Mouse (Mus musculus) MN1 (cell line): ENCODE results near the gene Fis1.
"Not testable (repeated sequence)": the region's sequence is repeated elsewhere in the genome, so short reads cannot be mapped to it uniquely, and the experiment has no call there.

Source experiments
- DNase-seq: peaks from one replicate; pipeline ENCODE4 v3.0.0-alpha.2; 2016; ENCODE audit warnings: low spot score

The Fis1 gene

DNA sequence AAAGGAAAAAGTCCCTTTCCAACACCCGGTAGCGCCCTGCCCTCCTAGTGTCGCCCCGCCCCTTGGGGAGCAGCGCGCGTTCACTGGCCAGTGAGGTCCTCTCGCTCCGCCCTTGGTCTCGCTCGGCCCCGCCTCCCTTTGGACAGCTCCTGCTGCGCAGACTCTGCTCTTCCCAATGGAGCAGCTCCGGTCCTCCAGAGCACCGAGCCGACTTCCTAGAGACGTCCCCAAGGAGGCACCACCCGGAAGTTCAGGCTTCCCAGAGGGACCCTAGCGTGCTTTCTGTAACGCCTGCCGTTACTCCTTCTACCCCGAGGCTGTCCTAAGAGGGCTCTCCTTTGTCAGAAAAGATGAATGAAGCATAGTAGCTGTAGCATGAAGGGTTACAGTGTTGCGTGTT, at the start of gene Fis1:
TSS of gene Fis1 (plus strand) at position 261 of the 400 bp plus-strand sequence.
- peak; percentile 100 for DNase-seq

DNA sequence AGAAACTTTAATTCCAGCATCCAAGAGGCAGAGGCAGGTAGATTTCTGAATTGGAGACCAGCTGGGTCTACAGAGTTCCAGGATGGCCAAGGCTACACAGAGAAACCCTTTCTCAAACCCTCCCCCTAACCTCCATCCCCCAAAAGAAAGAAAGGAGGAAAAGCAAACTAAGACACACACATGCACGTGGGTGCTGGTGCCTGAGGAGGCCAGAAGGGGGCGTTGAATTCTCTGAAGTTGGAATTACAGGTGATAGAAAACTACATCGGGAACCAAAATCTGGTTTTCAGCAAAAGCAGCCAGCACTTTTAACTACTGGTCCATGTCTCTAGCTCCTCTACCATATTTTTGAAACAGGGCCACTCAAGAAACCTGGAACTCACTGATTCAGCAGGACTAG, 48.5 kb upstream of the Fis1 start:
- DNase-seq, result no peak

DNA sequence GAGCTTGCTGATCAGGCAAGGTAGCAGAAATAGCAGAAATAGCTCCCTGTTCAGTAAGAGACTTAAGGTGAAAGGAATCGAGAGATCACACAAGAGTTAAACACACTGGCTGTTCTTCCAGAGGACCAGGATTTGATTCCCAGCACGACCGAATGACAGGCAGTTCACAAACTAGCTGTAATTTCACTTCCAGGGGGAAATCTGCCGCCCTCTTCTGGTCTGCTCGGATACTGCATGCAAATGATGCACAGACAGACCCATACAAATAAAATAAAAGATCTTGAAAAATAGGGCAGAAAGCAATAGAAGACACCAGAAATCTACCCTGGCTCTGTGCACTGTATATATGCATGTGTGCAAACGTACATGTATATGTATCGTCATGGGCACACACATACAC, 47.4 kb upstream of the Fis1 start:
- DNase-seq, result no peak

DNA sequence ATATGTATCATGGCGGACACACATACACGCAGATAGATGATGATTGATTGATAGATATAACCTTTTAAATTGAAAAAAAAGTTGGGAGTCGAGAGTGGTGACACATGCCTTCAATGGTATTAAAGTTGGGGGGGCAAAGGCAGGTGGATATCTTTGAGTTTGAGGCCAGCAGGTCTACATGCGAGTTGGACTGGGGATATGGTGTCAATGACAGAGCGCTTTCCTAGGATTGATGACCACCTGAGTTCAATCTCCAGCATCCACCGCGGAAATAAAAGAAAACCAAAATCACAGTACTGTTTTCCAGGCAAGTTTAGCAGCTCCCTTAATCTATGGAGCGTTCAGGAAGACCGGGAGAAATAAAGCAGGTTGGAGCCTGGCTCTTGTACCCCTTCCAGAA, 45.5 kb upstream of the Fis1 start:
- no peak for DNase-seq

DNA sequence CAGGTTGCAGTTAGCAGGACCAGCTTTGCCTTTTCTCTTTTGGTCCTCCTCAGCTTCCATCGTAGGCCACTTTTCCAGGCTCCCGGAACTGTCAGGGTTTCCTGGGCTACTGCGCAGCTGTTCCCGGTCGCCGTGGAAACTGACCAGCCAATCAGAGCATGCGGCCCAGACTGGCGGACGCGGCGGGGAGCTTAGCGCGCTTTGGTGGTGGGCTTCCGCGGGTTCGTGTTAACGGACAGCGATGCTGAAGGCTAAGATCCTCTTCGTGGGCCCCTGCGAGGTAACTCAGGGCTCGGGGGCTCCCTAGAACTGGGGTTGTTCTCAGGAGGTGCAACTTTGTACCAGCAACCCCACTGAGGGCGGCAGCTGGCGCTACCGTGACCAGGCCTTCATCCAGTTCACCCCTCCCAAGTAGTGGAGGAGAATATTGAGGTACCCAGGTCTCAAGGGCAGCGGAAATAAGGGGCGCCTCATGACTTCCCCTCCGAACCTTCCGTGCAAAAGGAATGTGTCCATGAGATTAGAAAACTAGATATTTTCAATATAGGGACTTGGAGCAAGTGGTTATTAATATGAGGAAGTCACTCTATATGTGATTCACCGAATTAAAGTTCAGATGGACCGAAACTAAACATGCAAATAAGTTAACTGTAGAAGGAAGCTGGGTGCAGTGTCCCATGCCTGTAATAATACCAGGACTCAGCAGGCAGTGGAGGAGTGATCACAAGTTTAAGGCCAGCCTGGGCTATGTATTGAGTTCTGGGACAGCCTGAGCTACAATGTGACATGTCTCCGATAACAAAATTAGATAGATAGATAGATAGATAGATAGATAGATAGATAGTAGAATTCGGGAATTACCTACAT, 44.9 kb upstream of the Fis1 start, which contains the start of gene Ift22:
TSS of gene Ift22 (plus strand) at position 160 of the 867 bp plus-strand sequence.
- peak; percentile 92 for DNase-seq

DNA sequence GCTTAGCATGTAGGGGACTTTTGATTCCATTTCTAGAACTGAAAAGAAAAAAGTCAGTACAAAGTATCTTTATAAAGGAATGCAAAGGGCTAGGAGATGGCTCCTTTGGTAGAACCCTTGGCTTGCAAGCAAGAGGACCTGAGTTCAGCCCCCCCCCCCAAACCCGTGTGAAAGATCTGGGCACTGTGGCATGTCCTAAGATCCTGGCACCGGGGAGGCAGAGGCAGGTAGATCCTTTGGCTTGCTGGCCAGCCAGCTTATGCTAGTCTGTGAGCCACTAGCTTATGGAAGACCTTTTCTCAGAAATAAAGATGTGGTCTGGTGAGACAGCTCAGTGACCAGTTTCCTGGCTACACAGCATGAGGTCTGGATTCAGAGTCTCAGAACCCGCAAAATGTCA, 38.9 kb upstream of the Fis1 start:
- no peak for DNase-seq

DNA sequence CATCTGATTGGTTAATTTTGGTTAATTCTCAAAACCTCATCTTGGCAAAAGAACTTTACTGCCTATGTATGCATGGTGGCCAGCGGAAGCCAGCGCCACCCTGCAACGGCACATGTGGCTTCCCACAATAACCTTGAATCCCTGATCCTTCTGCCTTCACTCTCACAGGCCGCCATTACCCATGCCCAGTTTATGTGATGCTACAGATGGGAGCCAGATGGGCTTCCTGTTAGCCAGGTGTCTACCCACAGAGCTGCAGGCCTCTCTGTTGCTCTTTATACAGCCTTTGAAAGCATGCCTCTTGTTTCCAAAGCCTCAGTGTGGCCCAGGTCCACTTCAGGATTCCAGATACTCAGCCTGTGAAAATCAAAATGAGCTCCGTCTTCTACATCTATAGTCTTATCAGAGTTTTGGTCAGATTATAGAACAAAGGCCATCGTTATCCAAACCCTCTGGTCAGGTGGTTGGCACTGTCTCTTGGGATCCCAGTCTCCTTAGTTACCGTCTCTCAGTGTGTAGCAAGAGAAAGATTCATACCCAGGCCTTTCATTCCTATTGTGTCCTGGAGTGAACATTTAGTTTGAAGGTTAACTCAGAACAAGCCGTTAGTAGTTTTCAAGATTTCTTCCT, 35.3 kb upstream of the Fis1 start:
- DNase-seq, result no peak

DNA sequence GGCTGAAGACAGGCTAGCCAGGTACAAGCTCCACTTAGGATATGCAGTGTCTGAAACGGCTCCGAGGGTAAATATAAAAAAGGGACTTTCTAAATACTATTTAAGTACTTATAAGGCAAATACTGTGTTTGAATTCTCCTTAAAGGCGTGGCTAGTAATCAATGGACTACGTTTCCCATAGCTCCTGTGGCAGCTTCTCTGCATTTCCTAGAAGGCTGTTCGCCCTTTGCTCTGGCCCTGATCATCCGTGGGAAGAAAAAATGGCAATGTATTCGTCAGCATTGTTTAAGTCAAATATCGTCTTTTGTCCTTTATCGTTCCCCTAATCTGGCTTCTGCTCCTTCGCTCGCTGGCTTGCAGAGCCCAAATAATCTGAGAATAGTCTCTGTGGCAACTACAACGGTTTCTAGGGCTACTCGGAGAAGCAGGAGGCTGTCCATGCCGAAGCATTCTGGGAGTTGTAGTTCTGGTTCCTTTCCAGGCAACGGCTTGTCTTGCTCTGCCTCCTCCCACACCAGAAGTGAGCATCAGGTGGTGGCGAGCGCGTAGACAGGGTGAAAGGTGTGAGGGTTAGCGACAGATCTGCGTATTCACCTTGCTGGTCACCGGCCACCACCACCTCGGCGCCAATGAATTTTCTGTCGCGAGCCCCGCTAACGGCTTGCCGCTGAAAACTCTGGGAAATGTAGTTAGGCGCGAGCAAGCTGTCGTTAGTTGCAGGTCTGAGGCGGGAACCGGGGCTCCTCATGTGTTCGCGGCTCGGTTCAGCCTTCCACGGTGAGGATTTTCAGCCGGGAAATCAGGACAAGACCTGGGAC, 34.2 kb upstream of the Fis1 start:
- DNase-seq, result peak; percentile 88

DNA sequence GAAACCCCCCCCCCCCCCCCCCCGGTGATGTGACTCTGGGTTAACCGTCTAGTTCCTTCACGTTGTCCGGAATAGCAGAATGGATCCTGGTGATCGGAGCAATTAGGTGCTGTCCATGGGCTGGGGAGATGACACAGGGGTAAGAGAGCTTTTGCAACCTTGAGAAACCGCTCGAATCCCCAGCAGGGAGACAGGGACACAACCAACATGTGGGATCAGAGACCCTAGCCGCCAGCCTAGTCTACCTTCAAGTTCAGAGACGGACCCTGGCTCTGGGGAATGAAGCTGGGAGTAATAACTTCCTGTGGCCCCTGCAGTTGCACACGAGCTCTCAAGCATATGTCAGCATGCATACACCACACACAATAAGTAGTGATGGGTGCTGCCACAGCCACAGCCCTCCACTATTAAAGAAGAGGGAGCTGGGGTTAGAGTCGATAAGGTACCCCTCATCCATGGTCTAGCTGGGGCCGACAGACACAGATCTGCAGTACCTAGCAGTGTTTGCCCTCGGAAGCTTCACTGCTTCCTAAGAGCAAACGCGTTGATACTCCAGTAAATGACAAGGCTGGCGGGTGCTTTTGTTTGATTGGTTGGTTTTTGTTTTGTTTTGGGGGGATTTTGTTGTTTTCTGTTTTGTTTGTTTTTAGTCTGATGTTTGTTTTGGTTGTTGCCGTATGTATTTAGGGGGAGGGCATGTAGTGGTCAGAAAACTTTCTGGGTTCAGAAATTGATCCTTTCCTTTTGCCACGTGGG, 33.4 kb upstream of the Fis1 start:
- DNase-seq, result peak; percentile 42

DNA sequence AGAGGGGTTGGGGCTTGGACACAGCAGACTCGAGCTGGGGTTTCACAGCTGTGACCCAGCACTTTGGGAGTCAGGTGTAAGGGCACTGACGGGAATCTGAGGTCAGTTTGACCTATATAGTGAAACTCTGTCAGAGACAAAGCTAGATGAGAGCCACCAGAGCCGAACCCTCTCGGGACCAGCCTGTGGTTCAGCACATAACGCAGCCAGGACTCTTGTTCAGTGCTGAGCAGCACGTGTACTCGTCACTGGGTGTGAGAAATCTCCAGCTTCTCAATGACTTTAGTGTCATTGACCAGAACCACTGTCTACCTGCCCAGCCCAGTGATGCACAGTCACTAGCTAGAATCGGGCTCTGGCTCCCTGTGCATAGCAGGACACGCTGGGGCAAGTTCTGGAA, 30.2 kb upstream of the Fis1 start:
- DNase-seq, result no peak

DNA sequence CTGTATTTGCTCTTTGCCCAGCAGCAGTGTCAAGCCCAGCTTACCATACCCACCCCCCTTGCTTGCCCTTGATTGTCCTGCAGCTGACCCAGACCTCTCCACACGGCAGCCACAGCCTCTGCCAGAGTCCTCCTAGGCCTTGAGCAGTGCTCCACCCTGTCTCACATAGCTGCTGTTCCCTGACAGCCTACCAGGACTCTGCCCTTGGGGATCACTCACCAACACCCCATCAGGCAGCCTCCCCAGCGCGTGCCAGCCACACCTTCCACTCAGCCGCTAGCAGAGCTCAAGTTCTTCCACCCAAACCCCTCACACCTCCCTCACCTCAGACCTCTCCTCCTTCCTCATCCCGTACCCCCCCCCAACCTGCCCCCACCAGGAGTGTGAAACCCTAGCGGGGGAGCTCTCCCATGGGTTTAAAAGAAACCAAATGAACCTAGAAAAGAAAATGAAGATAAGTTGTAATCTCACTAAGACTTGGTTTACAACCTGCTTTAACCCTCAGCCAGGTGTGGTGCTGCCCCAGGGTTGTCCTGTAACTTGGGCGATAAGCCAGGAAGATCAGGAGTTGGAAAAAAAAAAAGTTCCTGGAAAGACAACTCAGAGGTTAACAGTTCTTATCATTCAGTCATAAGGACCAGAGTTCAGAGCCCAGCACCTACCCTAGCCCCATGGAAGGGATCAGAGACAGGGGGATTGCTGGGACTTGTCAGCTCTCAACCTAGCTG, 29.2 kb upstream of the Fis1 start:
- DNase-seq, result no peak

DNA sequence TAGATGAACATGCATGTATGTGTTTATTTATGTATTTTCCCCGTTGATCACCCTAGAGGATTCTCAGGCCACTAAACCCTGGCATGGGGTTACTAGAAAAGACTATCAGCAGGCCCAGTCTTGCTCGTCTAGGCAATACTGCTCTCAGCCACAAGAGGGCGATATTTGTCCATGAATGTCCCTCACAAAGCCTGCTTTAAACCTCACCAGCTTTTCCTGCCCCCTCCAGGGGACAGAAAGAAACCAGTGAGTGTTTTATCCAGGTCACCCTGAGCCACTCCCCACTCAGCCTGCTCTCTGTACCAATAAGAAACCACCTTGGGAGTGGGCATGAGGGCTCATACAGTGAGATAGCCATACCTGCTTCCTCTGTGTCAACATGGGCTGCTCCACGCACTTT, 24.0 kb upstream of the Fis1 start:
- peak; percentile 87 for DNase-seq

DNA sequence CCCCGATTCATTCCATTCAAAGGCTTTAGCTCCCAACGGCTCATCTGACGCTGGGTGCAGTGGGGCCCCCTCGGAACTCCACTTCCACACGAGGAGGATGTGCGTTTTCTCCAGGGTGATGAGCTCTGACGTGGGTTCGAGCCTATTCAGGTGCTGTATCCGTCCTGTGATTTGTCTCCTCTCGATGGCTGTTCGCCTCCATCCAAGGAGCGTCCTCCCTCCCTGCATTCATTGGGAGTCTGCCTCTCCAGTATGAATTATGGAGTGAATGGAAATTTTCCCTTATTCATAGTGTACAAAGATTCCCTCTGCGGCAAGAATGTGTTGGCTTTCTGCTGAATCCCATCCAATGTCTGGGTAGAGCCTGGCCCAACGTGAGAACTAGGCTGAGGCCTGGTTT, 21.2 kb upstream of the Fis1 start:
- no peak for DNase-seq

DNA sequence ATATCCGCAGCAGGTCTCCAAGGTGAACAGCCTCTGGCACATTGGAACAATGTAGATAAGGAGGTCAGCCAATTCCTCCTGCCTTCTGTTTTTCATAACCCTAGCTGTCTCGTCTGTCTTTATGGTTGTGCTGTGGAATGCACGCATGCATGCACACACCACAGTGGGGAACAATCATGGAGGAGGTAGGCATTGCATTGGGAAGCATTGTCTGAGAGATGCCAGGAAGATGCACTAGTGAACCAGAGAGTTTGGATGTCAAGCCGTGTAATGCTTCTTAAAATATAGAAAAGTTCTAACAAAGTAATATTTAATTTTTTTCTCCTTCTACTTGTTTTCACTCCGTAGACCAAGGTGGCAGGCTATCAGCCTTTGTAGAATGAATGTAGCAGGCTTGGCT, 20.1 kb upstream of the Fis1 start:
- no peak for DNase-seq

DNA sequence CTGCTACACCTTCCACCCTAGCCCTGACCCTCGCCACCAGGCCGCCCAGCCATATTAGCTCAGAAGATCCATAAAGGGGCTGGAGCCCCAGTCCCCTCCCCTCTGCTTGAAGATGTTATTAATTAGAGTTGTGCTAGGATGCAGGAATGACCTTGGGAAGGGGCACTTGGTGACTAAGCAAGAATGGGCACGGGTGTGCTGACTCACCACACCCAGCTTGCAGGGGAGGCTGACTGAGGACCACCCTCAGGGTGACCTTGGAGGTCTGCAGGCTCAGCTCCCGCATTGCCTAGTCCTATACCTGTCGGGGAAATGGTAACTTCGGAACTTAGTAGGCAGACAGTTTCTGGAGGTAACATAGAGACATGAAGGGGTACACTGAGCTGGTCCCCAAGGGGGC, 19.1 kb upstream of the Fis1 start:
- DNase-seq, result no peak

DNA sequence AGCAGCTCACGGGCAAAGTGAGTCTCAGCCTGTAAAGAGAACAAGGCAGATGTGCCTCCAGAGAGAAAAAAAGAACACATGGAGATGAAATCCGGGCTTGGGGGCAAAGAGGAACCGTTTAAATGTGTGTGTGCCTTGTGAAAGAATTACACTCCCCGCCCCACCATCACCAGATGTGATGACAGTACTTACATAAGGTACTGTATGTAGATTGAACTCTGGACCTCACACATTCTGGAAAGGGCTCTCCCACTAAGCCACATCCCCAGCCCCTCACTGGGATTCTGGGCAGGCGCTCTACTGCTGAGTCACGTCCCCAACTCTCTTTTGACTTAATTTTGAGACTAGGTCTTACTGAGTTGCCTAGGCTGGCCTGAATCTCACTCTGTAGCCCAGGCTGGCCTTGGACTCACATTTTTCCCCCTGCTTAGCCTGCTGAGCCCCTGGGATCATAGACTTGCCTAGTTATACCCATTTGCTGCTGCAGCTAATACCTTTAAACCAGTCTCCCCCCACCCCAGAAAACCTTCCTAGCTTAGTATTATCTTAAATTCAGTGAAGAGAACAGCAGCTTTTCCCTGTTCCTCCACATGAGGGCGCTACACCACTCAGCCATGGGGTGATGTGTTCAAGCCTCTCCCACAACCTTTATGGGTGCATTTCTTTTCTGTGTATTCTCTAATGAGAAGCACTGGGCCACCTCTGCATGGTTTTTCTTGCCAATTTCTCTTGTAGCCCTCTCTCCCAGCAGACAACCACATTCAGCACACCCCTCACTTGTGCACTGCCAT, 17.0 kb upstream of the Fis1 start:
- no peak for DNase-seq

DNA sequence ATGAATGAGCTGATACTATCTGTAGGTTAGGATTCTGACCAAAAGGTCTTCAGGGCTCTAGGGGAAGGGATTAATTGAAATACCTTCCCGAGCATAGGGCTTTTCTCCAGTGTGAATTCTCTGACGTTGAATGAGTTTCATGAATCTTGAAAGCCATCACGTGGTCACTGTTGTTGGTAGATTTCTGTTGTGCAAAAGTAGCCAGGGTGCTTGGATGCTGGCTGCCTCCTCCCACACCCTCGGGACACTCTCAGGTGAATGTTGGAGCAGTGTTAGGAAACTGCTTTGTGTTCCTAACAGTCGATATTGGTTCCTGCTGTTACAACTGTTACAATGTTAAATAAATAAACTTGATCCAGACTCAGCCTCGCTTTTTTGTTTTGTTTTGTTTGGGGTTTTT, 16.3 kb upstream of the Fis1 start:
- DNase-seq, result no peak

DNA sequence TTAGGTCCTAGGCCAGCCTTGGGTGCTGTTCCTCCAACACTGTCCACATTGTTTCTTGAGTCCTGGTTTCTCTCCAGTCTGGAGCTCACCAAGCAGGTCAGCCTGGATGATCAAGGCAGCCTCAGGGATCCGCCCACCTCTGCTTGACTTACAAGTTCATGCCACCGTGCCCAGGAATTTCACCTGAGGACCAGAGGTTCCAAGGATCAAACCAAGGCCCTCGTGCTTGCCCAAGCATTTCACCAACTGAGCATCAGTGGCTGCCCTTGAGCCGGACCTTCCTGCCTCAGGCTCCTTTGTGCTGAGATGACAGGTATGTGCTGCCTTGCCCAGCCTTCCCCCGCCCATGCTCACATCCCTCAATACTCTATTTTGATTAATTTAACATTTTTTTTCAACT, 15.5 kb upstream of the Fis1 start:
- DNase-seq, result no peak

DNA sequence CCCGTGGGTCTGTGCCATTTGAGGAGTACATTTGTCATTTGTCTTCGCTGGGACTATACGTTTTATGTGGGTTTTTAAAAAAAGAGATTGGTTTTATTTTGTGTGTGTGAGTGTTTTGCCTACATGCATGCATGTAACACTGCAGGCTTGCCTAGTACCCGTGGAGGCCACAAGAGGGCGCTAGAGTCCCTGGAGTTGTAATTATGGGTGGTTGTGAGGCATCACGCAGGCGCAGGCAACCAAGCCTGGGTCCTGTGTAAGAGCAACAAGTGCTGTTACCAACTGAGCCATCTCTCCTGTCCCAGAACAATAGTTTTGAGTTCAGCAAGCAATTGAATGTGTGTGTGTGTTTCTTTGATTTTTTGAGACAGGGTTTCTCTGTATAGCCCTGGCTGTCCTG, 13.8 kb upstream of the Fis1 start:
- no peak for DNase-seq

DNA sequence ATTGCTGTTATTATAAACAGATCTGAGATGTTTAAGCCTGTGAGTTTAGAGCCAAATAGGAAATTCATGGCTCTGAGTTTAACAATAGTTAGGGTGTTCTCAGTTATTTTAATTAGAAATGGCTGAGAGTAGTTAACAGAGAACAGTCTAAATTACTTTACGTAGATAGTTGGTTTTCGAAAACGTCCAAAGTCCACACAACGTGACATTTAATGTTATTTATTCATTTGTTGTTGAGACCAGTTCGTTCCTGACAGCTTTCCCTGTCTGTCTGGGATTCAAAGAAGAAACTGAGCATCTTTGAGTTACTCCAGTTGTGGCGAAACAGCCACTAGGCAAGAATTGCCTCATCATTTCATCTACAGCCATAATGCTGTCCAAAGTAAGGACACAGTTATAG, 13.0 kb upstream of the Fis1 start:
- not testable (repeated sequence) for DNase-seq
